Mouse (Mus musculus): ENCODE data around the gene Kcnq1. TPM values are rescaled to one million over a fixed set of nuclear protein-coding genes. Genes with fewer than 3 reads are reported as not detected.

The Kcnq1 gene
- polyA plus RNA-seq, 1 experiment from 2014 or later: 1.5 TPM

- peaks cover 52% of the 10 kb centered on the region for H3K27me3 ChIP-seq (ENCODE audit: control insufficient read depth, insufficient read depth, low read length)
- no peak for DNase-seq (ENCODE audit: low spot score)
These were observed 267.1 kb downstream of the Kcnq1 start for GRCm38 (mm10) chr7:143373265-143373664.

GRCm38 (mm10) chr7:143375945-143376344, 269.8 kb downstream of the Kcnq1 start:
- Histone ChIP-seq H3K9me3 (ENCODE audit: control insufficient read depth, low read length) (no peaks in the 10 kb centered on the region), H3K36me3 (ENCODE audit: control insufficient read depth, insufficient read depth, low read length) (no peaks in the 10 kb centered on the region), H3K4me3 (ENCODE audit: low read depth, low read length) (no peak overlapping the region), H3K4me2 (ENCODE audit: low read depth, low read length, severe bottlenecking) (no peak overlapping the region), H3K27me3 (ENCODE audit: control insufficient read depth, insufficient read depth, low read length) (peaks cover 59% of the 10 kb centered on the region), H3K27ac (ENCODE audit: low read depth, low read length) (no peak overlapping the region), H3K4me1 (replicated peaks; ENCODE audit: control insufficient read depth, insufficient read depth, low read length) (no peaks in the 10 kb centered on the region), H3K9ac (ENCODE audit: low read length) (no peak overlapping the region)
- DNase-seq (ENCODE audit: low spot score): no peak
- 92% methylated on average over 16 of the region's 16 CpGs for WGBS
- ATAC-seq (replicated peaks; ENCODE audit: low FRiP score): no peak

More at GRCm38 (mm10) chr7:143373265-143373664, 267.1 kb downstream of the Kcnq1 start:
- H3K4me1 ChIP-seq (replicated peaks; ENCODE audit: control insufficient read depth, insufficient read depth, low read length): peaks cover under 1% of the 10 kb centered on the region; the same call in 1 of the 2 replicates
- H3K36me3 ChIP-seq (ENCODE audit: control insufficient read depth, insufficient read depth, low read length): no peaks in the 10 kb centered on the region
- no peaks in the 10 kb centered on the region for H3K9me3 ChIP-seq (ENCODE audit: control insufficient read depth, low read length)
- no peak overlapping the region for H3K9ac ChIP-seq (ENCODE audit: low read length)
- WGBS: 81% methylated on average over 3 of the region's 3 CpGs
- ATAC-seq (replicated peaks; ENCODE audit: low FRiP score): no peak
- H3K27ac ChIP-seq (ENCODE audit: low read depth, low read length): no peak overlapping the region
- H3K4me3 ChIP-seq (ENCODE audit: low read depth, low read length): no peak overlapping the region
- H3K4me2 ChIP-seq (ENCODE audit: low read depth, low read length, severe bottlenecking): no peak overlapping the region

GRCm38 (mm10) chr7:143380466-143381073, 274.4 kb downstream of the Kcnq1 start:
- H3K9ac ChIP-seq (ENCODE audit: low read length): no peak overlapping the region
- H3K4me3 ChIP-seq (ENCODE audit: low read depth, low read length): no peak overlapping the region
- no peaks in the 10 kb centered on the region for H3K36me3 ChIP-seq (ENCODE audit: control insufficient read depth, insufficient read depth, low read length)
- H3K27me3 ChIP-seq (ENCODE audit: control insufficient read depth, insufficient read depth, low read length): peaks cover 40% of the 10 kb centered on the region
- H3K4me2 ChIP-seq (ENCODE audit: low read depth, low read length, severe bottlenecking): no peak overlapping the region
- H3K4me1 ChIP-seq (replicated peaks; ENCODE audit: control insufficient read depth, insufficient read depth, low read length): no peaks in the 10 kb centered on the region; the same call in 1 of the 2 replicates
- H3K27ac ChIP-seq (ENCODE audit: low read depth, low read length): no peak overlapping the region
- H3K9me3 ChIP-seq (ENCODE audit: control insufficient read depth, low read length): no peaks in the 10 kb centered on the region
- no peak for ATAC-seq (replicated peaks; ENCODE audit: low FRiP score)
- 71% methylated on average over 20 of the region's 20 CpGs for whole genome bisulfite sequencing
- DNase-seq (ENCODE audit: low spot score): no peak

- no peak overlapping the region for H3K4me2 ChIP-seq (ENCODE audit: low read depth, low read length, severe bottlenecking)
- H3K27me3 ChIP-seq (ENCODE audit: control insufficient read depth, insufficient read depth, low read length): peaks cover 45% of the 10 kb centered on the region
- H3K9me3 ChIP-seq (ENCODE audit: control insufficient read depth, low read length): no peaks in the 10 kb centered on the region
- 30% methylated on average over 1 of the region's 1 CpGs for WGBS
- ATAC-seq (replicated peaks; ENCODE audit: low FRiP score) (no peak), DNase-seq (ENCODE audit: low spot score) (no peak)
- H3K4me1 ChIP-seq (replicated peaks; ENCODE audit: control insufficient read depth, insufficient read depth, low read length): peaks cover 10% of the 10 kb centered on the region
- H3K36me3 ChIP-seq (ENCODE audit: control insufficient read depth, insufficient read depth, low read length): no peaks in the 10 kb centered on the region
- H3K9ac ChIP-seq (ENCODE audit: low read length): no peak overlapping the region
- no peak overlapping the region for H3K4me3 ChIP-seq (ENCODE audit: low read depth, low read length)
- no peak overlapping the region for H3K27ac ChIP-seq (ENCODE audit: low read depth, low read length)
These were observed 280.5 kb downstream of the Kcnq1 start for GRCm38 (mm10) chr7:143386632-143387031.

- no peaks in the 10 kb centered on the region for H3K36me3 ChIP-seq (ENCODE audit: control insufficient read depth, insufficient read depth, low read length)
- peaks cover 2% of the 10 kb centered on the region; the same call in 1 of the 2 replicates for H3K9me3 ChIP-seq (ENCODE audit: control insufficient read depth, low read length)
- H3K4me1 ChIP-seq (replicated peaks; ENCODE audit: control insufficient read depth, insufficient read depth, low read length): peaks cover 10% of the 10 kb centered on the region
- DNase-seq (ENCODE audit: low spot score): peak; percentile 69
- H3K9ac ChIP-seq (ENCODE audit: low read length): no peak overlapping the region
- peak; percentile 73 for ATAC-seq (replicated peaks; ENCODE audit: low FRiP score)
- H3K27ac ChIP-seq (ENCODE audit: low read depth, low read length): 0 out of 2 replicates have a peak overlapping the region, but pooled peaks have one; percentile 37
- no peak overlapping the region for H3K4me3 ChIP-seq (ENCODE audit: low read depth, low read length)
- WGBS: 38% methylated on average over 27 of the region's 27 CpGs
- H3K27me3 ChIP-seq (ENCODE audit: control insufficient read depth, insufficient read depth, low read length): peaks cover 45% of the 10 kb centered on the region
- 0 out of 2 replicates have a peak overlapping the region, but pooled peaks have one; percentile 11 for H3K4me2 ChIP-seq (ENCODE audit: low read depth, low read length, severe bottlenecking)
These were observed 282.9 kb downstream of the Kcnq1 start for GRCm38 (mm10) chr7:143388783-143389695.

- no peak overlapping the region for H3K27ac ChIP-seq (ENCODE audit: low read depth, low read length)
- H3K4me3 ChIP-seq (ENCODE audit: low read depth, low read length): no peak overlapping the region
- H3K4me2 ChIP-seq (ENCODE audit: low read depth, low read length, severe bottlenecking): no peak overlapping the region
- WGBS: 68% methylated on average over 2 of the region's 2 CpGs
- peaks cover 2% of the 10 kb centered on the region; the same call in 1 of the 2 replicates for H3K9me3 ChIP-seq (ENCODE audit: control insufficient read depth, low read length)
- DNase-seq (ENCODE audit: low spot score) (no peak), ATAC-seq (replicated peaks; ENCODE audit: low FRiP score) (0 out of 2 replicates have a peak, but pooled peaks have one; percentile 16)
- peaks cover 10% of the 10 kb centered on the region for H3K4me1 ChIP-seq (replicated peaks; ENCODE audit: control insufficient read depth, insufficient read depth, low read length)
- no peak overlapping the region for H3K9ac ChIP-seq (ENCODE audit: low read length)
- no peaks in the 10 kb centered on the region for H3K36me3 ChIP-seq (ENCODE audit: control insufficient read depth, insufficient read depth, low read length)
- H3K27me3 ChIP-seq (ENCODE audit: control insufficient read depth, insufficient read depth, low read length): peaks cover 38% of the 10 kb centered on the region
These were observed 283.7 kb downstream of the Kcnq1 start for GRCm38 (mm10) chr7:143389860-143390259.

GRCm38 (mm10) chr7:143390277-143390948, 284.3 kb downstream of the Kcnq1 start:
- Histone ChIP-seq H3K9ac (ENCODE audit: low read length) (no peak overlapping the region), H3K27me3 (ENCODE audit: control insufficient read depth, insufficient read depth, low read length) (peaks cover 37% of the 10 kb centered on the region), H3K9me3 (ENCODE audit: control insufficient read depth, low read length) (peaks cover 2% of the 10 kb centered on the region; the same call in 1 of the 2 replicates), H3K27ac (ENCODE audit: low read depth, low read length) (no peak overlapping the region), H3K4me1 (replicated peaks; ENCODE audit: control insufficient read depth, insufficient read depth, low read length) (peaks cover 10% of the 10 kb centered on the region), H3K4me2 (ENCODE audit: low read depth, low read length, severe bottlenecking) (no peak overlapping the region), H3K4me3 (ENCODE audit: low read depth, low read length) (no peak overlapping the region), H3K36me3 (ENCODE audit: control insufficient read depth, insufficient read depth, low read length) (no peaks in the 10 kb centered on the region)
- WGBS: 86% methylated on average over 12 of the region's 12 CpGs
- ATAC-seq (replicated peaks; ENCODE audit: low FRiP score): no peak
- DNase-seq (ENCODE audit: low spot score): no peak

GRCm38 (mm10) chr7:143395113-143395563, 289.0 kb downstream of the Kcnq1 start:
- H3K9ac ChIP-seq (ENCODE audit: low read length): no peak overlapping the region
- no peak overlapping the region for H3K4me3 ChIP-seq (ENCODE audit: low read depth, low read length)
- H3K36me3 ChIP-seq (ENCODE audit: control insufficient read depth, insufficient read depth, low read length): no peaks in the 10 kb centered on the region
- ATAC-seq (replicated peaks; ENCODE audit: low FRiP score) (no peak), DNase-seq (ENCODE audit: low spot score) (no peak)
- WGBS: 85% methylated on average over 9 of the region's 9 CpGs
- H3K4me2 ChIP-seq (ENCODE audit: low read depth, low read length, severe bottlenecking): no peak overlapping the region
- H3K9me3 ChIP-seq (ENCODE audit: control insufficient read depth, low read length): peaks cover 2% of the 10 kb centered on the region; the same call in 1 of the 2 replicates
- H3K4me1 ChIP-seq (replicated peaks; ENCODE audit: control insufficient read depth, insufficient read depth, low read length): no peaks in the 10 kb centered on the region
- no peak overlapping the region for H3K27ac ChIP-seq (ENCODE audit: low read depth, low read length)
- H3K27me3 ChIP-seq (ENCODE audit: control insufficient read depth, insufficient read depth, low read length): peaks cover 11% of the 10 kb centered on the region; the same call in 1 of the 2 replicates

Measured in forebrain, embryonic 11.5 days (tissue).